Mouse (Mus musculus) stomach, embryonic 15.5 days (tissue): ENCODE measurements around the gene Stim2. TPM values are rescaled to one million over a fixed set of nuclear protein-coding genes. Genes with fewer than 3 reads are reported as not detected.
A peak's percentile ranks its signal among the peaks of the same experiment; 100 is the strongest.

ENCODE experiments used
- ATAC-seq: fragments of 200-750 bp; cut with Nextera tagmentation; 2 replicates; pipeline ENCODE4 v1.8.0; 2017; ENCODE audit warnings: low read depth, moderate number of reproducible peaks, moderate TSS enrichment; ENCODE audit not compliant: insufficient read depth, low FRiP score
- H3K27ac ChIP-seq: fragments of 300-500 bp; sonication (generic); 2 replicates; pipeline ENCODE4 v1.5.1; 2015; ENCODE audit warnings: mild to moderate bottlenecking, inconsistent platforms
- H3K27me3 ChIP-seq: fragments of 300-500 bp; sonication (generic); replicated peaks from 2 replicates; pipeline ENCODE4 v1.6.1; 2015; ENCODE audit warnings: inconsistent platforms
- H3K36me3 ChIP-seq: fragments of 300-500 bp; sonication (generic); 2 replicates; pipeline ENCODE4 v1.6.1; 2015; ENCODE audit warnings: inconsistent platforms
- H3K4me1 ChIP-seq: fragments of 300-500 bp; sonication (generic); 2 replicates; pipeline ENCODE4 v1.6.1; 2015; ENCODE audit warnings: inconsistent platforms
- H3K4me2 ChIP-seq: fragments of 300-500 bp; sonication (generic); 2 replicates; pipeline ENCODE4 v1.6.1; 2015; ENCODE audit warnings: mild to moderate bottlenecking, inconsistent platforms
- H3K4me3 ChIP-seq: fragments of 300-500 bp; sonication (generic); replicated peaks from 2 replicates; pipeline ENCODE4 v1.5.1; 2015; ENCODE audit warnings: inconsistent platforms
- H3K9ac ChIP-seq: fragments of 300-500 bp; sonication (generic); 2 replicates; pipeline ENCODE4 v1.6.1; 2015; ENCODE audit warnings: inconsistent platforms
- H3K9me3 ChIP-seq: fragments of 300-500 bp; sonication (generic); 2 replicates; pipeline ENCODE4 v1.6.1; 2016; ENCODE audit warnings: inconsistent platforms
- WGBS: fragments of 180-500 bp; shearing (Covaris S2); methylation state at CpG from one replicate; pipeline ENCODE4 v1.1.7; 2015; 5-methylcytosine and 5-hydroxymethylcytosine counted together
- polyA plus RNA-seq: library from polyadenylated mRNA; unstranded; fragments of >200 nt; fragmentation: Nextera tagmentation; extraction: Ambion mirVana; gene quantifications from 2 replicates; pipeline ENCODE4 v1.2.1, GENCODE M21; 2015

Stim2 gene
- polyA plus RNA-seq, 1 experiment from 2014 or later = 17.9 TPM

DNA sequence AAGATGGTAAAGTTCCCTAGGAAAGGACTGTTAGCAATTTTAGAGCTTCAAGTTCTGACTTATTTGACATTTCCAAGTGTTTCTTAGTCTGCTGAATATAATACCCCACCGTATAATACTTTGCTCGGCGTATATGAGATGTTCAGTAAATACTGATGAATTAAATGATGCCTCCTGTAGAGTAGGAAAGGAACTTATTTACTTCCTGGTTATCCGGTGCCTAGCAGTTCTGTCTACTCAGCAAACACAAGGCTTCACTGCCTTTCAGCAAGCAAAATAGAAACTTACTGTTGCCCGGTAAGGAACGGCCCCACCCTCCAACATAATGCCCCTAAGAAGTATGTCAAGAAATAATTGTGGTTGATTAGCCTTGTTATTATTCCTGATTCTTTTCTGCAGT, 1.5 kb upstream of the Stim2 start:
- Histone ChIP-seq H3K4me2 (no peak overlapping the region), H3K27ac (no peak overlapping the region), H3K4me1 (0 out of 2 replicates have a peak, but pooled peaks cover 5% of the 10 kb centered on the region), H3K36me3 (no peaks in the 10 kb centered on the region), H3K4me3 (no peak overlapping the region), H3K9ac (no peak overlapping the region), H3K27me3 (no peaks in the 10 kb centered on the region), H3K9me3 (no peaks in the 10 kb centered on the region)
- WGBS = 76% methylated on average over 6 of the region's 6 CpGs
- no peak for ATAC-seq

DNA sequence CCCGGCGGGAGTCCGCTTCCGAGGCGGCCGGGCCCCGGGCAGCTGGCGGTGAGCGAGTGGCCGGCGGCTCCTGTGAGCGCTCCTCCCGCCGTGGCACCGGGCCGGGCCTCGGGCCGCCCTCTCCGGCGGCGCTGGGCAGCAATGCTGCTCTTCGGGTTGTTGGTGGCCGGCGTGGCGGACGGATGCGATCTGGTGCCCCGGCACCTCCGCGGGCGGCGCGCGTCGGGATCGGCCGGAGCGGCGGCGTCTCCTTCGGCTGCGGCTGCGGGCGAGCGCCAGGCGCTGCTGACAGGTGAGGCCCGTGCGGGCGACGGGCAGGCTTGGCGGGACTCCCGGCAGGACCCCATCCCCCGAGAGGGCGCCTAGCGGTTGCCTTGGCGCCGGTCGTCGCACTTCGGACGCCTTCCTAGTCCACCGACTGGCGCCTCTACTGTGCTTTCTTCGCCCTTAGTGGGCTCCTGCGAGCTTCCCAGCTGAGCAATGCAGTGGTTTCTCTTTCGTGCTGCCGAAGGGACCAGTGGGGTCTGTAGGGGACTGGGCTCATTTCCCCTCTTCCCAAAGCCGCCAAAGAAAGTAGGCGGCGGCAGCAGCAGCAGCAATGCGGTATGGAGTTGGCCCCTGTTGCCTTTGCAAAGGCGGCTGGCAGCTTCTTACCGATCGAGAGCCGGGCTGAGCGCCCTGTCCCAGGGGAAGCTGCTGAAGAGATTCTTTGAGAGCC, 603 bp downstream of the Stim2 start:
- WGBS = under 1% methylated on average over 76 of the region's 76 CpGs
- Histone ChIP-seq H3K27me3 (no peaks in the 10 kb centered on the region), H3K9ac (peak overlapping the region; percentile 66), H3K36me3 (no peaks in the 10 kb centered on the region), H3K4me3 (peak overlapping the region; percentile 80), H3K4me2 (peak overlapping the region; percentile 74), H3K27ac (peak overlapping the region; percentile 91), H3K4me1 (0 out of 2 replicates have a peak, but pooled peaks cover 5% of the 10 kb centered on the region), H3K9me3 (no peaks in the 10 kb centered on the region)
- peak; percentile 15 for ATAC-seq

DNA sequence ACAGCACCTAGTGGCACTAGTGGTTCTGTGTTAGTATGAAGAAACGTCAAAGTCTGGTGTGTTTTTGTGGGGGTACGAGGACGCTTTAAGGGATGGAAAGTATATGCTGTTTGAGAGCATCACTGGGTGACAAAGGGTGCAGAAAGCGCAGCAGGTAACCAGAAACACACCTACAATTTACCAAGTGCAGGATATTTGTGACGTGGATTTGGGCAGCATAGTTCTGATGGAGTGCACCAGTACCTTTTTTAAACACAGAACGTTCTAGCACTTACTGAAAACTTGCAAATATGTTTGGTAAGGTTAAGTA, 1.1 kb downstream of the Stim2 start:
- Histone ChIP-seq H3K36me3 (no peaks in the 10 kb centered on the region), H3K27me3 (no peaks in the 10 kb centered on the region), H3K27ac (peak overlapping the region; percentile 91), H3K4me2 (peak overlapping the region; percentile 74), H3K4me3 (peak overlapping the region; percentile 80), H3K9ac (peak overlapping the region; percentile 66), H3K9me3 (no peaks in the 10 kb centered on the region), H3K4me1 (0 out of 2 replicates have a peak, but pooled peaks cover 5% of the 10 kb centered on the region)
- ATAC-seq = no peak
- under 1% methylated on average over 6 of the region's 6 CpGs for whole genome bisulfite sequencing

DNA sequence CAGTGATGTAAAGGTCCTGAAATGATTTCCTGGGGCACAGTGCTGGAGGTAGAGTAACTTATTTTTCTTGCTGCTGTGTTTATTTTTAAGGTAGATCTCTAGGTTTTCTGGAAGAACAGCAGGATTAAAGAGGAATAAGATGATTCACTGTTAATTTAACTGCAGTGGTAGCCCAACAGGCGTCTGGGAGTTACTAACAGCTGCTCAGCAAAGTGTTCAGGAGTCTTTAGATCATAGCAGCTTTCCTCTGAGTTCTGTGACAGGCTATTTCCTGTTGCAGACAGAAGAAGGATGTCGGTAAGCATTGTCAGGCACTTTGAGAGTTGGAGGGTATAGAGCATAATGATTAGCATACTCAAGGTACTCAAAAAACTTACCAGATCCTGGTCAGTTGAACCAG, 1.5 kb downstream of the Stim2 start:
- no peak overlapping the region for H3K9ac ChIP-seq
- no peaks in the 10 kb centered on the region for H3K36me3 ChIP-seq
- WGBS = 1% methylated on average over 2 of the region's 2 CpGs
- 0 out of 2 replicates have a peak, but pooled peaks cover 5% of the 10 kb centered on the region for H3K4me1 ChIP-seq
- peak overlapping the region; percentile 80 for H3K4me3 ChIP-seq
- no peaks in the 10 kb centered on the region for H3K9me3 ChIP-seq
- H3K27ac ChIP-seq = no peak overlapping the region
- no peak for ATAC-seq
- no peaks in the 10 kb centered on the region for H3K27me3 ChIP-seq
- peak overlapping the region; percentile 74 for H3K4me2 ChIP-seq

DNA sequence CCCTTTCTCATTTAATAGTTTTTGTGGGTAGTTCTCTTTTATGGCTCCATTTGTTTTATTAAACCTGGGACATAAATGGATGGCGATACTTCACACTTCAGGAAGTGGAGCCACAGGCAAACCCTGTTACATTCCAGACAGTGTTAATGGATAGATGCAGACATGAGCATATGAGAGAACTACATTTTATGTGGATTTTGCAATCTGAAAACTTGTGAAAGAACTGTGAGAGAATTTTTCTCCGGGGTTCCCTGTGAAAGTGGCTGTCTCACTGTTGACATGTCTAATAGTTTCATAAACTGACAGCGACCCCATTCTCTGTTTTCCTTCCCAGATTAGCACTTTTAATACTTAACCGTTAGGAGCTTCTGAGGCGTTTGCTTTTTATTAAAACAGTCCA, 2.7 kb downstream of the Stim2 start:
- Histone ChIP-seq H3K9ac (no peak overlapping the region), H3K4me2 (0 out of 2 replicates have a peak overlapping the region, but pooled peaks have one; percentile 19), H3K27ac (no peak overlapping the region), H3K4me1 (0 out of 2 replicates have a peak, but pooled peaks cover 5% of the 10 kb centered on the region), H3K36me3 (no peaks in the 10 kb centered on the region), H3K27me3 (no peaks in the 10 kb centered on the region), H3K4me3 (no peak overlapping the region), H3K9me3 (no peaks in the 10 kb centered on the region)
- 45% methylated on average over 5 of the region's 5 CpGs for WGBS
- ATAC-seq = no peak

DNA sequence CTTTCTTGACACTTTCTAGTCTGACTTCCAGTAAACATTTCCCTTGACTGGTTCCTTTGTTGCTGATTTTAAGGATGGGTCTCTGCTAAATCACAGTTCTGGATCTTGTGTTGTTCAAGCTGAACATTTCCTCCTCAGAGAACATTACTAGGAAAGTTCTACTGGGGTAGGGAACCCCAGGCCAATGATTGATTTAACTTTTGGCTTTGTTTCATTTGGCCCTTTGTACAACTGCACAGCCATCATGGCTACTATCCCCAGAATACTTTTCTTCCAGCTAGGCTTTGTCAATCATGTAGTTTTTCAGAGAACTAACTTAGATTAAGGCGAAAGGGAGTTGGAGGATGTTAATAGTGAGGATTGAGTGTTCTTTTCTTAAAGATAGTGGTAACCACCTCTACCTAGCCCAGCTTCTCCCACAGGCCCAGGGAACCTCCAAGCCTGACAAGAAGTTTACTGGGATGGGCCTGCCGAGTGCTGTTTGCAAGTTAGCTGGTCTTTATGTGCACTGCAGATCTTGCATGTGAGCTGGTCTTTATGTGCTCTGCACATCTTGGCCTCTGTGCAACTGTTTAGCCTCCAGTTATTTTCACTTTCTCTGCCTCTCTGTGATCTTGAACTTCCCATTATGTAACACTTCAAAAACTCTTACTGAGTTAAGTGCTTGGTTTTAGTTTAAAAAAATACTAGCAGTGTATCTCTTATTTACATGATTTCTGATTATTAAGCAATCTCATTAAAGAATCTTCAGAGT, 7.0 kb downstream of the Stim2 start:
- no peak for ATAC-seq
- WGBS = 64% methylated on average over 2 of the region's 2 CpGs
- H3K27ac ChIP-seq = no peak overlapping the region
- H3K4me3 ChIP-seq = no peak overlapping the region
- no peak overlapping the region for H3K4me2 ChIP-seq
- H3K9me3 ChIP-seq = no peaks in the 10 kb centered on the region
- no peaks in the 10 kb centered on the region for H3K36me3 ChIP-seq
- H3K9ac ChIP-seq = no peak overlapping the region
- H3K4me1 ChIP-seq = 0 out of 2 replicates have a peak, but pooled peaks cover 2% of the 10 kb centered on the region
- H3K27me3 ChIP-seq = no peaks in the 10 kb centered on the region

DNA sequence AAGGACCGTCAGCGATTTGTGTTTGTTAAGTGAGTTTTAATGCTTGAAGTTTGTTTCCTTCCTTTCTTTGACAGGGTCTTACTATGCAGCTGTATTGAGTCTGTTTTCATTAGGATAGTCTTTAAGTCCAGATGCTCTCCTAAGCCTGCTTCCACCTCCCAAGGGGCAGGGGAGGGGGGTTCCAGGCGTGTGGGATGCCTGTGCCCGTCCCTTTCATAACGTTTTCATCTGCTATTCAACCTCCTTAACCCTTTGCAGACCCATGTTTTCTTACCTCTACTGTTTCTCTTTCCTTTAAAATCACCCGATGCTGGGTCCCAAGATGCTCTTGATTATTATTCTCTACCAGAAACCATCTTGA, 7.5 kb downstream of the Stim2 start:
- Histone ChIP-seq H3K9me3 (no peaks in the 10 kb centered on the region), H3K4me1 (no peaks in the 10 kb centered on the region), H3K27ac (no peak overlapping the region), H3K9ac (no peak overlapping the region), H3K4me2 (no peak overlapping the region), H3K36me3 (no peaks in the 10 kb centered on the region), H3K4me3 (no peak overlapping the region), H3K27me3 (no peaks in the 10 kb centered on the region)
- ATAC-seq = no peak
- WGBS = 48% methylated on average over 6 of the region's 6 CpGs

DNA sequence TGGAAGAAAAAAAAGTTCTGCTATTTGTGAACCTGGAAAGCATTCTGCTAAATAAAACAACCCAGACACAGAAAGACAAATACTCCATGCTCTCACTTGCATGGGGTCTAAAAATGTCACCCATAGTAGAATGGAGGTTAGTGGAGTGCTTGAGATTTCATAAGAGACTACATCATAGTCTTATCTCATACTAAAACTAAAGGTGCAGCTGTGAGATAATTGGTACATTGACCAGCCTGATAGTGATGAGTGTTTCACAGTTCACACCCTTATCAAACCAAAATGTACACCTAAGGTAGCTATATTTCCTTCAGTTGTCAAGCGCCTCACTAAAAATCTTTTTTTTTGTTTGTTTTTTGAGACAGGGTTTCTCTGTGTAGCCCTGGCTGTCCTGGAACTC, 8.5 kb downstream of the Stim2 start:
- Histone ChIP-seq H3K9me3 (no peaks in the 10 kb centered on the region), H3K27me3 (no peaks in the 10 kb centered on the region), H3K4me3 (no peak overlapping the region), H3K36me3 (no peaks in the 10 kb centered on the region), H3K4me2 (no peak overlapping the region), H3K9ac (no peak overlapping the region), H3K4me1 (no peaks in the 10 kb centered on the region), H3K27ac (no peak overlapping the region)
- no peak for ATAC-seq
- WGBS = 91% methylated on average over 1 of the region's 1 CpGs

DNA sequence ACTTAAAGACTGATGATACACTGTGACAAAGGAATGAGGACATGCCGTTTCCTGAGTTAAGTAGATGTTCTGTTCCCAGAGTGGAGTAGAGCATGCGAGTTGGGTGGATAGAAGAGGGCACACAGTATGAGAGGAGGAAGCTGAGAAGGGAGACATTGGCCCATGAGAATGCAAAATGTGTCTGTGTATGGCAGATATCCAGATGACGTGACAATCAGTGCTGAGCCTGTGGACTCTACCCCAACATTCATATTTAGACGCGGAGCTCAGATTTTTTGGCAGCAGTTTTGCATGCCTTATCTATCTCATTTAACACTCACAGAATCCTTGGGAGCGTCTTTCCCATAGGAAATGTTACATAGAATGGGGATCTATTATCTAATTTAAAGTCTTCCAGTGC, 9.3 kb downstream of the Stim2 start:
- Histone ChIP-seq H3K4me2 (no peak overlapping the region), H3K27me3 (no peaks in the 10 kb centered on the region), H3K4me1 (no peaks in the 10 kb centered on the region), H3K9me3 (no peaks in the 10 kb centered on the region), H3K4me3 (no peak overlapping the region), H3K27ac (no peak overlapping the region), H3K36me3 (no peaks in the 10 kb centered on the region), H3K9ac (no peak overlapping the region)
- WGBS = 81% methylated on average over 6 of the region's 6 CpGs
- no peak for ATAC-seq

DNA sequence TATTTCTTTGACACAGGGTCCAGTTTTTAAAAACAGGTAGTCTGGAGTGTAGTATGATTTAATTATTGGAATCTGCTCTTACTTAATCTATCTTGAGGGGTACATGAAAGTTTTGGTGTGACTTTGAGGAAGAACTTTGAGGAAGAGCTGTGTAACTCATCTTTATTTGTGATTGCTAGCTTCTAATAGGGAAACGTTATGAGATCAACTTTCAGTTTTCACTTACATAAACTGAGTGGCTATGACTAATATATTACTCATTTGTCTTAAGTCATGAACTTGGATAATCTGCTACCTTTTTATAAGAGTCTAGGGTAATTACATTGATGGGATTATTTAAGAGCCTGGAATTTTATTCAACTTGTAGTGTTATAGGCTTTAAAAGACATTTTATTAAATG, 15.0 kb downstream of the Stim2 start:
- H3K27me3 ChIP-seq = no peaks in the 10 kb centered on the region
- H3K27ac ChIP-seq = no peak overlapping the region
- H3K4me3 ChIP-seq = no peak overlapping the region
- no peak for ATAC-seq
- no peak overlapping the region for H3K4me2 ChIP-seq
- no peaks in the 10 kb centered on the region for H3K9me3 ChIP-seq
- H3K9ac ChIP-seq = no peak overlapping the region
- no peaks in the 10 kb centered on the region for H3K4me1 ChIP-seq
- WGBS = 39% methylated on average over 1 of the region's 1 CpGs
- H3K36me3 ChIP-seq = no peaks in the 10 kb centered on the region

DNA sequence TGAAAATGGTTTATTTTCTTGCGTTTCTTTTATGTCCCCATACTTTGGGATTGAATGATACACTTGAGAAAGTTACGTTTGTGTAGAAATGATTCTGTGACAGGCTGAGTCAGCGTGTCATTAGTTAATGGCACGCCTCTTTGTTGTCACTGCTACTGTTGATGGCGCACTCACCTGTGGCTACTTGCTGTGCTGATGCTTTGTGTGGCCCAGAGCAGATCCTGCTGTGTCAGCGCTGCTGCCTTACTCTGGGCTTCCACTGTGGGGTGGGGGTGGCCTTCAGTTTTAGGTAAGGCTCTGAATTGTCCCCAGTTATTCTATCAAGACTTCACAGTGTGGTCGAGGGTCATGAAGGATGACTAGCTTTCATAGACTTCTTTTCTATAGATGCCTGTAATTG, 18.8 kb downstream of the Stim2 start:
- Histone ChIP-seq H3K4me2 (no peak overlapping the region), H3K36me3 (no peaks in the 10 kb centered on the region), H3K4me3 (no peak overlapping the region), H3K9ac (no peak overlapping the region), H3K4me1 (no peaks in the 10 kb centered on the region), H3K9me3 (no peaks in the 10 kb centered on the region), H3K27me3 (no peaks in the 10 kb centered on the region), H3K27ac (no peak overlapping the region)
- no peak for ATAC-seq
- WGBS = 65% methylated on average over 7 of the region's 7 CpGs

DNA sequence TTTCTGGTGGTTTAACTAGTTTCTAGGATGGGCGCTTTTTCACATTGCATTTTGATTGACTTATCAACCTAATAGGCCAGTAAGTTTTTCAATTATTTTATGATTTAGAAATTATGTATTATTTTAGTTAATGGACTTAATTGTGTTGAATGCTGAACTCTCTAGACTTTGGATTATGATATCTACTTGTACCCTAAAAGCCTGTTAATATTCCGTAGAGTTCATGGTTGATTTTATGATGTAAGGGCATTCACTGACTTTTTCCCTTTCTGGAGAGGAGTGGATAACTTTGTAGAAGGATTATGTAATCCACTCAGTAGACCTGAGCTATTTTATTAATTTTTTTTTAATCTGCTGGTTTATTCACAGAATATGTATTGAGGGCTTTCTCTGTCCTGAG, 20.6 kb downstream of the Stim2 start:
- H3K9me3 ChIP-seq = no peaks in the 10 kb centered on the region
- no peaks in the 10 kb centered on the region for H3K4me1 ChIP-seq
- ATAC-seq = no peak
- H3K4me2 ChIP-seq = no peak overlapping the region
- no peak overlapping the region for H3K9ac ChIP-seq
- no peaks in the 10 kb centered on the region for H3K27me3 ChIP-seq
- H3K4me3 ChIP-seq = no peak overlapping the region
- WGBS = 90% methylated on average over 2 of the region's 2 CpGs
- no peak overlapping the region for H3K27ac ChIP-seq
- H3K36me3 ChIP-seq = no peaks in the 10 kb centered on the region
